Mouse (Mus musculus) A20 (cell line): ENCODE data around the gene Car6.

ENCODE experiments used
- DNase-seq: peaks from one replicate; pipeline ENCODE4 v3.0.0-alpha.2; 2011; ENCODE audit warnings: low read depth, low spot score

The Car6 gene

DNA sequence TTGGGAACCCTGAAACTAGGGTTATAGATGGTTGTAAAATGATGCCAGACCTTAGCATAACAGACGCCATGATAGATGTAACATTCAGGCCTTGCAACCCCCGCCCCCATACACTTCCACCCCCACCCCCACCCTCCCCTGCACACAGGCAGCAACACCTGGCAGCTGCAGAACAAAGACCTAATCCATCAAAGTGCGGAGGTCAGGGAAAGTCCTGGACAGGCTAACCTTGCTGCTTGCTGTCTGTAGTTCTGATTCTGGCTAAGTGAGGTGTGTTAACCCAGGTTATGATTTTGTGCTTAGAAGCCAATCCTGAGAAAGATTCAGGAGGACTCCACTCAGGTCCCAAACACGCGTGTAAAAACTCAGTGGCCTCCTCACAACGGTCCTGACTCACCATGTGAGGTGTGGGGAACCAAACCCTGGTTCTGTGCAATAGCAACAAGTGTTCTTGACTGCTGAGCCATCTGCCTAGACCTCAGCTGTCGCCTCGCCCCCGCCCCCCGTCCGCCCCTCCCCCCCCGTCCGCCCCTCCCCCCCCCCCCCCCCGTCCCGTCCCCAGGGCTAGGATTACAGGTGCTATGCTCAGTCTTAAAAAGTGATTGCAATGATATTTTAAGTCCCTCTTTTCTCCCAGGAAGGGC is 28.7 kb upstream of the Car6 start:
- DNase-seq, result no peak

DNA sequence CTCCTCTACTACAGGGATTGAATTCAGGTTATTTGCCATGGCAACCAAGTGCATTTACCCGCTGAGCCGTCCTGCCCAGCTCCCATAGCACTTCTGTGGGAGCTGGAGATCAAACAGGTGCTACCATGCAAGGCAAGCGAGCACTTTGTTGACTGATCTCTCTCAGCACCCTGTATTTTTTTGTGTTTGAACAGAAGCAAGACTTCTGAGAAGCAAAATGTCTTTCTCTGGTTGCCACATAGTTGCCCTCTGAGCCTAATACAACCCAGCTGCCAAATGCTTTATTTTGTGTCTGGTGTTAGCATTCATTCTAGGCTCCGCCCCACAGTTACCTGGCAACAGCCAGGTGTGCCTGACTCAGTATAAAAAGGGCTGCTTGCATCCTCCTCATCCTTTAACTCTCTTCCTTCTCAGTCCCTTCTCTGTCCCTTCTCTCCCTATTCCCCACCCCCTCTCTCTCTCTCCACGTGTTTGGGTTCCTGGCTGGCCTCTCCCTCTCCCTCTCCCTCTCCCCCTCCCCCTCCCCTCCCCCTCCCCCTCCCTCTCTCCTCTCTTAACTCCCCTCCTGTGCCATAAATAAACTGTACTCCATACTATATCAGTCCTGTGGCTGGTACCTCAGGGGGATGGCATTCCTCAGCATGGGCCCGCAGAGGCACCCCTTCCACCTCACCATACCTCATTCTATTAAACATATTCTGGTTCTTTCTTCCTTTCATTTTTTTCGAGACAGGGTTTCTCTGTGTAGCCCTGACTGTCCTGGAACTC is 27.6 kb upstream of the Car6 start:
- no peak for DNase-seq

DNA sequence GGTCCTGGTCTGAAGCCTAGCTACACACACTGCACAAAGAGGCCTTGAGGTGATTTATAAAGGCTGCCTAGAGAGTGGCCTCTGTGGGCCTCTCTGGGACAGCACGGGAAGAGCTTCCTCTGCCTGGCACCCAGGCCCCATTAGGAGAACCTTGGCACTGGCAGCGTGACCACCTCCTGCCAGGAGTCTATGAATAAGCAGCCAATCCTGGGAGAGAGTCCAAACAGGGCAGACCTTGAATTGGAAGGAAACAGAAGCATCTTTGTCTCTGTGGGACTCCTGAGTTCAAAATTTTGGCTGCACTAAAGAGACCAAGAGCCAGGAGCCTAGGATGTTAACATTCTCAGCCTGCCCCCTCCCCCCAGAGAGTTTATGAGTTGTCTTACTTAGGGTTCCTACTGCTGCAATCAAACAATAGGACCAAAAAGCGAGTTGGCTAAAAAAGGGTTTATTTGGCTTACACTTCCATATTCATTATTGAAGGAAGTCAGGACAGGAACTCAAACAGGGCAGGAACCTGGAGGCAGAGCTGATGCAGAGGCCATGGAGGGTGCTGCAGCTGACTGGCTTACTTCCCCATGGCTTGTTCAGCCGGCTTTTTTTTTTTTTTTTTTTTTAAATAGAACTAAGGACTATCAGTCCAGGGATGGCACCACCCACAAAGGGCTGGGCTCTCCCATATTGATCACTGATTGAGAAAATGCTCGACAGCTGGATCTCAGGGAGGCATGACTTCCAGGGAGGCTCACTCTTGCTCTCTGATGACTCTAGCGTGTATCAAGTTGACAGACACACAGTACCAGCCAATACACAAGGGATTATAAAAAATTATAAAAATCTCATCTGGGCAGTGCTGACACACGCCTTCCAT is 25.9 kb upstream of the Car6 start:
- no peak for DNase-seq

DNA sequence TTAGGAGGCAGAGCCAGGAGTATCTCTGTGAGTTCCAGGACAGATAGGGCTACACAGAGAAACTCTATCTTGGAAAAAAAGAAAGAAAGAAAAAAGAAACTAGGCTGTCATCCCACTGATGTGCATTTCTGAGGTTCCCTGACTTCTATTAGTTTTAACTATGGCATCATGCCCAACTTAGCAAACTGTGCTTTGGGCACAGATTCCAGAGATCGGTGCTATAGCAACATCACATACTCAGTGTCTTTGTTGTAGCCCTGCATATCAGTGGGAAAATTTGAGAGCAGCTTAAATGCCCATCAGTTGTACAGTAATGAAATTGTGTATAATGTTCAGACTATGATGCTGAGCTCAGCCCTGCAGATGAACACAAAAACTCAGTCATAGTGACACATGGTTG is 24.6 kb upstream of the Car6 start:
- no peak for DNase-seq

DNA sequence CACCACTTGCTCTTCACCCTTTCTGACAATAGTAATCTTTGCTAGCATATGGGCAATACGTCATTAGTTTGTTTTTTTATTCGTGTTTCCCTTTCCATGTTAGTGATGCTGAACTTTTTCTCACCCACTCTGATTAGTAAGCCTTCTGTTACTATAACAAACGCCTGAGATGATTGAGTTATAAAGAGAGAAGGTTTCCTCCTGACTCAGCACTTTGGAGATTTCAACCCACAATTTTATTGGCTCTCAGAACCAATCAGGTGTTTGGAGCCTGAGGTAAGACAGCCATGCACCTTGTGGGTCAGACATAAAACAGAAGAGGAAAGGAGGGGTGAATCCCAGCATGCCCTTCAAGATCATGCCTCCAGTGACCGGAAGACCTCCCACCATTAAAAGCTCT is 22.7 kb upstream of the Car6 start:
- no peak for DNase-seq

DNA sequence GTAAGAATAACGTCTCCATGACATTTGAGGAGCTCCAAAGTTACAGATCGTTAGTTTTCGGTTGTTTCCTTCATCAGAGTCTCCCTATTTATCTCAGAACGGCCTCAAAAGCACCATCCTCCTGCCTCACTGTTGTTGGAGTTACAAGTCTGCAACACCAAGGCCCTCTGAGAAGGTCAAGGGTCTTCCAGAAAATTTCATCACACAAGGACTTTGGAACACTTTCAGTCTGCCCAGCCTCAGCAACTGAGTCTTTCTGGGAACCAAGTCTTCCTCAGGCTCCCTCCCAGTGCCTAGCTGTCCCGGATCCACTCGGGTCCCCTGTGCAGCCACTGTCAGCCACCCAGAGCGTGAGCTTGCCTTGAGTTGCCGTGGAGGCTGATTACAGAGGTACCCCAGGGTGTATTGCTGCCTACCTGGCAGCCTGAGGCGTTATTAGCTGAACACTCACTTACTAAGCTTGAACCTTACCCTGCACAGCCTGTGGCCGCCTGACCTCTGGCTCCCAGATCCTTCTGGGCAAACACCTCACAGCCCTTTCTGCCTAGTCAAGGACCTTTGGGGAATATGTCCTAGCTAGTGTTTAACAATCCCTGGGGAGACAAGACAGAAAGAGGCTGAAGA is 20.0 kb upstream of the Car6 start:
- DNase-seq, result no peak

DNA sequence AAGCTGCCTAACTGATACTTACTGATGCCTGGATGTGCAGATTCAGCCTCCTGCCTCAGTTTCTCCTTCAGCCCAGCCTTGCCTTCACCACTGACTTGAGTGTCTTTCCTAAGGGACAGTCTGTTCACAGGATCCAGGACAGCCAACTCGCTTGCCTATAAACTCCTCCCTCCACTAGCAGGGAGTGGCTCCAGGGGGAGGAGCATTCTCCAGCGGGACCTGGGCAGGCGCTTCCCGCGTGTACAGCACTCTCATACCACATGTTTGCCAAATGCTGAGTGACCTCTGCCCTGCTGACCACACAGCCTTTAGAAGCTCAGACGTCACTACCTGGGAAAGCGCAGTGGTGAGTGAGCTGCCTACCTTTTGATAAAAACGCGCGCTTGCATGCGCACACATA is 19.5 kb upstream of the Car6 start:
- DNase-seq, result no peak

DNA sequence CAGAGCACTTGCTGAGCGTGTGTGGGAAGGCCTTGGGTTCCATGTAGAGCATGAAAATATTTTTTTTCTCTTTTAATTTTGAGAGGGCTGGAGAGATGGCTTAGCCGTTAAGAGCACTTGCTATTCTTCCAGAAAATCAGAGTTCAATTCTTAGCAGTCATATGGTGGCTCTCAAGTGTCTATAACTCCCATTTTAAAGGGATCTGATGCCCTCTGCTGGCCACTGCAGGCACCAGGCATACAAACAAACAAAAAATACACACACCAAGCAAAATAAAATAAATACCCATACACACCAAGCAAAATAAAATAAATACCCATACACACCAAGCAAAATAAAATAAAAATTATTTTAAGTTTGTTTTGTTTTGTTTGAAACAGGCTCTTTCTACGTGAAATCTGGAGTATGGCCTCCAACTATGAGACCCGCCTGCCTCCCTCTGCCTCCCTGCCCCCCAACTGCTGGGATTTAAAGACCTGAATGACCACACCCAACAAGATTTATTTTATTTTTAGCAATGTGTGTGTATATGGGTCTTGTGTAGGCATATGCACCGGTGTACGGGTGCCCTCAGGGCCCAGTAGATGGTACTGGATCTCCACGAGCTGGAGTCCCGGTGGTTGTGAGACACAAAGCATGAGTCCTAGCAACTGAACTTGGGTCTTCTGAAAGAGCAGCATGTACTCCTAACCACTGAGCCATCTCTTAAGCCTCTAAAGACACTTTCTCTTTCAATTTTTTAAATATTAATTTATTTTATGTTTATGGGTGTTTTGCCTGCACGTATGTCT is 18.6 kb upstream of the Car6 start:
- peak; percentile 68 for DNase-seq

DNA sequence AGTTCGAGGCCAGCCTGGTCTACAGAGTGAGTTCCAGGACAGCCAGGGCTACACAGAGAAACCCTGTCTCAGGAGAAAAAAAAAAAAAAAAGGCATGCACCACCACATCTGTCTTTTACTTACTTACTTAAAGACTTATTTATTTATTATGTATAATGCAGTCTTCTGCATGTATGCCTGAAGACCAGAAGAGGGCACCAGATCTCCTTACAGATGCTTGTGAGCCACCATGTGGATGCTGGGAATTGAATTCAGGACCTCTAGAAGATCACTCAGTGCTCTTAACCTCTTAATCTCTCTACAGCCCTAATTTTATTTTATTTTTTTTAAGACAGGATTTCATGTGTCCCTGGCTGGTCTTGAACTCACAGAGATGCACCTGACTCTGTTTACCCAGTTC is 16.8 kb upstream of the Car6 start:
- DNase-seq, result peak; percentile 37

DNA sequence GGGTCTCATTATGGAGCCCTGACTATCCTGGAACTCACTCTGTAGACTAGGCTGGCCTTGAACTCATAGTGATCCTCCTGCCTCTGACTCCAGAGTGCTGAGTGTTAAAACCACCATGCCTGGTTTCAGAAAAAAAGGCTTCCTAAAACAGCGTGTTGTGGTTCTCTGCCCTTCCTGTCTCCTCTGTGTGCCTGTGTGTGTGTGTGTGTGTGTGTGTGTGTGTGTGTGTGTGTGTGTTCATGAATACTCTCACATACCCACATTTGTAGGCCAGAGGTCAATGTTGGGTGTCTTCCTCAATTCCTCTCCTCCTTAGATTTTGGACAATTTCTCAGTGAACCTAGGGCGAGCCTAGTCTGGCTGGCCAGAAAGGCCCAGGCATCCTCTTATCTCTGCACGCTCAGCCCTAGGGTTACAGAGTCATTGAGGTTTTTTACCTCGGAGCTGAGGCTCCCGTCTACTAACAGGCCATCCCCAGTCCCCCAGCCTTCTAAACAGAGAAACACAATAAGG is 16.0 kb upstream of the Car6 start:
- no peak for DNase-seq

DNA sequence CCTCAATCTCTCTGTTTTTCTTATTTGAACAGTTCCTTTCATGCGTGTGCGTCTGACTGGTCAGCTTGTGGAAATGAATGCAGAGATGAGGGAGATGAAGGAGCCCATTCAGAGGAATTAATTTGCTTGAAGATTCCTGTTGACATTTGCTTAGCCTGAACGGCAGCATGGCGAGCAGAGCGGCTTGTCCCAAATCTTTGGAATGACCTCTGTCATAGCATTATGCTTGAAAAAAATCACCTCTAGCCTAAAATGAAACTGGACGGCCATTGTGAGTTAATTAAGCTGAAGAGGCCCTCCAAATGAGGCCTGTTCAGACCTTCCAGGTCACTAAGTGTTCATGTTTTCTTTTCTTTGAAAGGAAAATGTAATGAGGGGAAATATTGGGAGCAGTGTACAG is 15.3 kb upstream of the Car6 start:
- DNase-seq, result no peak

DNA sequence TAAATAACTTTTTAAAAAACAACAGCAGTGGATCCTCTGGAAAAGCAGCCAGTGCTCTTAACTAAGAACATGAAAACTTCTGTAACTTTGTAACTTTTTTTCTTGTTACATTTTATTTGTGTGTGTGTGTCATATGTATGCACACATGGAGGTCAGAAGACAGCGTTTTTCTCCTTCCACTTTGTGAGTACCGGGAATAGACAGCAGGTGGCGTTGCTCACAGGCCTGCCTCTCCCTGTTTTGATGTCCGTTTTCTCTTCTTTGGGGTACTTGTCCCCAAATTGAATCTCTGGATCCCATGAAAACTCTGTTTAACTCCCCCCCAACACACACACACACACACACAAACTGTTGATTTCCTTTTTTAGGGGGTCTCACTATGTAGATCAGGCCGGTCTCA is 12.8 kb upstream of the Car6 start:
- DNase-seq, result peak; percentile 68

DNA sequence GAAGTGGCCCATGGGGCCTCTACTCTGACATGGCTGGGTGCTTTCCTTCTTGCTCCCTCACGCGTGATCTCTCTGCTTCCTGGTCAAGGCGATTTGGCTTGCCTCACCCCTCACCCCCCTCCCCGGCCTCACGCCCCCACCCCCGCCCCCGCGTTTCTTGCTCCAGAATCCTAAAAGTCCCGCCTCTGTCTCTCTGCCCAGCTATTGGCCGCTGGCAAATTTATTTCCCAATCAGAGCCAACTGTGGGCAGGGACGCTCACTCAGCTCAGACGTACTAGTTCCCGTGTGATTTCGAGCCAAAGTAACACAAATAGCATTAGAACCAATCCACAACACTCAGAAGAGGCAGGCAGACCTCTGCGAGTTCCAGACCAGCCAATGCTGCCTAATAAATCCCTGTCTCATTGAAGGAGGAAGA is 11.4 kb upstream of the Car6 start:
- DNase-seq, result peak; percentile 86

DNA sequence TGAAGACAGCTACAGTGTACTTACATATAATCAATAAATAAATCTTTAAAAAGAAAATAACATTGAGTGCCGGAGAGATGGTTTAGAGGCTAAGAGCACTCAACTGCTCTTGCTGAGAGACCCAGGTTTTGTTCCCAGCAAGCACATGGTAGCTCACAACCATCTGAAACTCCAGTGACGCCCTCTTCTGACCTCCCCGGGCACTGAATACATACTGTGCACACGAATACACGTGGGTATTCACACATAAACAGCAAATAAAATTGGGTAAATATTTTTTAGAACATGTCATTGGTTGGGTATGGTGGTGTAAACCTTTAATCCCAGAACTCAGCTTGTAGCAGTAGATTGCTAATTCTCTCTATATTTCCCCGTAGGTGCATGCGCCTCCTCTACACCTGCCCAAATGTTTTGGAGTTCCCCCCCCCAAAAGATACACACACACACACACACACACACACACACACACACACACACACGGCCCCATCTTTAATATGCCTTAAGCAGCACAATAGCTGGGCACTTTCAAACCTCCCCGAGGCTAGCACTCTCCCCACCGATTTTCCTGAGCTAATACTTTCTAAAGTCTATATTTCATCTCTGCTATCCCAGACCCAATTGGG is 10.9 kb upstream of the Car6 start:
- no peak for DNase-seq

DNA sequence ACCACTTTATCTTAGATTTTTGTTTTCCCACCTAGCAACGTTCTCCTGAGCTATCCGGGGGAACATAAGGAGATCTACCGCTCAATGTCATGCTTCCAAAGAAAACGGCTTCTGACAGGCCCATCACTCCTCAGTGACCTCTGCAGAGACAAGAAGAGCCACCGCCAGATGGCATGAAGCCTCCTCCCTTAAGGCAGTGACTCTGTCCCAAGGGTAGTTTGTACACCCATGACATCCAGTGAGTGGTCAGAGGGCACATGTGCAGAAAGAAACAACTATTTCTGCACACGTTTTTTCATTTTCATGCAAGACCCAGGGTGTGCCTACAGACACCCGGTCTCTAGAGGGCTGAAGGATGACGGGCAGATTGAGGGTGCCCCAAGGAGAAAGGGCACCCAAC is 9.2 kb upstream of the Car6 start:
- peak; percentile 64 for DNase-seq

DNA sequence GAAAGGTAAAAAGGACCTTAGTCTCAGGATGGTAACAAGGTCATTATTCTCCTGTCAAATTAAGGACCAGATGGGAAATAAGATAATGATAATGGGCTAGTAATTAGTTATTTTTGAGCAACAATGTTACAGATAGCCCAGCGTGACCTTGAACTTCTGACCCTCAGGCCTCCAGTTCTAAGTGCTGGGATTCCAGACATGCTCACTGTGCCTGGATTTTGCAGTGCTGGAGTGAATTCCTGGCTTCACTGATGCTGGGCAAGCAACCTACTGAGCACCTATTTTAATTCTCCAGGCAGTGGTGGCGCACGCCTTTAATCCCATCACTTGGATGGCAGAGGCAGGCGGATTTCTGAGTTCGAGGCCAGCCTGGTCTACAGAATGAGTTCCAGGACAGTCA is 8.6 kb upstream of the Car6 start:
- DNase-seq, result no peak

DNA sequence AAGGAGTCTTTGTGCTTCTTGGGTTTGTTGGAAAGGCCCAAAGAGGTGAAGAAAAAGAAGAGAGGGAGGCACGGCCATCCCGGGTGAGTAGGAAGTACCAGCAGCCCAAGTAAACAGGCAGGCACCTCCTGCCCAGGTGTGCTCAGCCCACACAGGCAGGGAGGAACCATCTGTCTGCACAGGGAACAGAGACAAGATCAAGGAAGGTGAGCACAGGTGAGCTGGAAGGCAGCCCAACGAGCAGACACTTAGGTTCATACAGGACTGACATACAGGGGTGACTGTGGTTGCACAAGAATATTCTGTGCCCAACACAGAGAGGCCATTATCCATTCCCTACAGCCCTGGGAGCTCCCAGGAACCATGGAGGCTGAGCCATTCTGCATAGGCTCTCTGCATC is 3.7 kb upstream of the Car6 start:
- DNase-seq, result no peak

DNA sequence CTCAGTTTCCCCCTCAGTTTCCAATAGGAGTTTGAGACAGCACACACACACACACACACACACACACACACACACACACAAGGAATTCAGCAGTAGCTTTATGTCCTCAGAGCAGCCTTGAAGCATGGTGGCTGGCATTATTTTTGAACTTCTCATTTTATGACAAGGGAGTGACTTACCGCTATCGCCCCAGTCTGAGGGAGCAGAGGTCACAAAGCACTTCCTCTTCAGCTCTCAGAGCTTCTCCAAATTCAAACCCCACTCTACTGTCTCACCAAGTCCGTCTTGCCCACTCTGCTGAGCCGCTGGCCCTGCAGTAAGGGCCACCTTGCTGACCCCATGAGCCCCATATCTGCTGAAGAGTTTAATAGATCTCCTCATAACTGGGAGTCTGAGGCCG is 1.6 kb upstream of the Car6 start:
- DNase-seq, result peak; percentile 75

DNA sequence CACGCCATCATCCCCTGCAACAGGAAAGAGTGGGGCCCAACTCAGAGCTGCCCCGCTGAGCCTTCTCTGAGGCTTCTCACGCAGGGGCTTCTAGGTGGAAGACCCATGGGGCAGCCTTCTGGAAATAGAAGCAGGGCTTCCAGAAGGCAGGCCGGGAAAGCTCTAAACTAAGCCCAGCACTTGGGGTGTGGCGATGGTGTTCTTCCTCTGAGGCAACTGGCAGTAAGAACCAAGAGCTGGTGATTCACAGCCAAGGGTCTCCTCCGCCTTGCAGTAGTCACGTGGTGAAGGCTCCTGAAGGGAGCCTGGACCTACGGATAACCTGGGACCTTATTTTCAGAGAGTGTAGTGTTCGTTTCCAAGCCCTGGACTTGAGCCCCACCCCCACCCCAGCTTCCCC is 2.9 kb downstream of the Car6 start:
- DNase-seq, result no peak

DNA sequence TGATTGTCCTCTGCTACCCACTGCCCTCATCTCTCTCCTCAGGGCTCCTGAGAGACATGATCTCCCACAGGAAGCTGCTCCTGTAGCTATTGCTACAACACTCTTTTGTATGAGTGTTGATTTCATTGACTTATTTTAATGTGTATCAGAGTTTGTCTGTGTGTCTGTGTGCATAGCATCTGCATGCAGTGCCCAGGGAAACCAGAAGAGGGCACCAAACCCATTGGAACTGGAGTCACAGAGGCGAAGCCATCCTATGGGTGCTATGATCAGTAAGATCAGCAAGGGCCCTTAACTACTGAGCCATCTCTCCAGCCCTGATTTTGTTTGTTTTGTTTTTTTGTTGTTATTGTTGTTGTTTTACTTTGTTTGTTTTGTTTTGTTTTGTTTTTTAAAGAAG is 7.2 kb downstream of the Car6 start:
- peak; percentile 74 for DNase-seq

DNA sequence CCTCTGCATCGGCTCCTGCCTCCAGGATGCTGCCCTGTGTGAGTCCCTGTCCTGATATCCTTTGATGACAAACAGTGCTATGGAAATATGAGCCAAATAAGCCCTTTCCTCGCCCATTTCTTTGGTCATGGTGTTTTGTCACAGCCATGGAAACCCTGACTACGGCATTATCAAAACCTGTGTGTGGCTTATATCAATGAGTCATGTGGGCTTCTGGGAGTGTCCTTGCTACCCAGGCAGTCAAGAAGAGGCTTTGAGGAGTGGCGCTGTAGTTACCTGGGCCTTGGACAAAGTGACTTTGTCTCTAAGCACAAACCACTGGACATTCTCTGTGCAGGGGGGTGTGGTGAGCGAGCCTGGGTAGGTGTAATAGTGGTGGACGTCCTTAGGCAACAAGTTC is 8.9 kb downstream of the Car6 start:
- DNase-seq, result no peak
